Mouse (Mus musculus): ENCODE data around the gene Twsg1.

GRCm38 (mm10) chr17:65959011-65959410 is 8.0 kb upstream of the Twsg1 start:
- TF ChIP-seq CTCF (IDR thresholded peaks at IDR 0.05; ENCODE audit: low read depth, low read length) (no peak), POLR2A (IDR thresholded peaks at IDR 0.05; ENCODE audit: extremely low read depth, insufficient read depth, low read length) (no peak)

Data from liver, adult 2 months (tissue).